Mouse (Mus musculus): Measurements from ENCODE around the gene Cdkl3.
"Not testable (repeated sequence)": the region's sequence is repeated elsewhere in the genome, so short reads cannot be mapped to it uniquely, and the experiment has no call there.

The Cdkl3 gene

DNA sequence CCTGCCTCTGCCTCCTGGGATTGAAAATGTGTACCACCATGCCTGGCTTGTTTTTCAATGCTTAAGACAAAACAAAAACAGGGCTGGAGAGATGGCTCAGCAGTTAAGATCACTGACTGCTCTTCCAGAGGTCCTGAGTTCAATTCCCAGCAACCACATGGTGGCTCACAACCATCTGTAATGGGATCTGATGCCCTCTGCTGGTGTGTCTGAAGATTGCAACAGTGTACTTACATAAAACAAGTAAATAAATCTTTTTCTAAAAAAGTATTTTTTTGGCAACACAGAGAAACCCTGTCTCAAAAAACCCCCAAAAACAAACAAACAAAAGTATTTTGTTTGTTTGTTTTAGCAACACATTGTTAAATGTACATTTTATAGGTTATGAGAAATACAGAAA, 116.4 kb downstream of the Cdkl3 start:
- not testable (repeated sequence) for DNase-seq (ENCODE audit: low spot score)

DNA sequence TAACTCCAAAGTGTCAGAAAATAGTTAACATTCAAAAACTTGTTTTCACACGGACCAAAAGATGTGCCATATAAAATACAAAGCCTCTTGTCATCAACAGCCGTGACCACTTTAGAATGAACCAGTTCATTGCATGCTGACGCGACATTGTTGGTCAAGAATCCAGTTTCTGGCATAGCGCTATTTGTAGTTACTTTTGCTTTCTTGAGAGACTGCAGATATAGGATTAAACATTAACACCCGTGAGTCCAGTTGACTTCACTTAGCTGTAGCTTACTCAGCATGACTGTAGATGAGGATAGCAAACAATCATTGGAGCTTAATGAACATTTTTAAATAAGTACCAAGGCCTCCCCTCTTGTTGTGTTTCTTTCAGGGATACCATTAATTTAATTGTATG, 118.0 kb downstream of the Cdkl3 start:
- DNase-seq (ENCODE audit: low spot score): no peak

DNA sequence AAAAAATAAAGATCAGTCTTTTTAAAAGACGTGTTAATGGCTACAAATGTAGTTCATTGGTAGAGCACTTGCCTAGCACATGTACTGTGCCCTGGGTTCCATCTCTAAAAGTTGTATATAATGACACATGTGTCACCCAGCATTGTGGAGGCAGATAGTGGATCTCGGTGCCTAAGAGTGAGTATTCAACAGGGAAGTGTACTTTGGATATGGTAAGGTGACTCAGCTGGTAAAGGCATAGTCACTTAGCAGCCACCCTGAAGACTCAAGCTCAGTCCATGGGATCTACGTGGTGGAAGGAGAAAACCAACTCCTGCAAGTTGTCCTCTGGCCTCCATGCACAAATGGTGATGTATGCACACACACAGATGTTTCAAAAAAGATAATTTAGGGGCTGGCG, 120.4 kb downstream of the Cdkl3 start:
- no peak for DNase-seq (ENCODE audit: low spot score)

DNA sequence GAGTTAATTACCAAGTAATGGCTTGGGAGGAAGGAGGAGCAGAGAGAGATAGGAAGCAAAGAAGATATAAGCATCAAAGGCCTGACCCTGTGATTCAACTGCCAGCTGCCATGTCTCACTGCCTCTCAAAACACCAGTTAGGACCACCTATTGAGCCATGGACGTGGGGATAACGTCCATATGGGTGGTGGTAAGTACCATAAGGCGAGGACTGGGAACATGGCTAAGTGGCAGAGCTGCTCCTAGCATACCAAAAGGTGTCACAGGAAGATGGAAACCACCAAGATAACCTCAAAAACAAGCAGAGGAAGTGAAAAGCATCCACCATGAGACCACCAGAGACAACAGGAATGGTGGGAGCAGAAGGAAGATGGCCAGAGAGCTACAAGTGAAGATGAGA, 123.1 kb downstream of the Cdkl3 start:
- no peak for DNase-seq (ENCODE audit: low spot score)

DNA sequence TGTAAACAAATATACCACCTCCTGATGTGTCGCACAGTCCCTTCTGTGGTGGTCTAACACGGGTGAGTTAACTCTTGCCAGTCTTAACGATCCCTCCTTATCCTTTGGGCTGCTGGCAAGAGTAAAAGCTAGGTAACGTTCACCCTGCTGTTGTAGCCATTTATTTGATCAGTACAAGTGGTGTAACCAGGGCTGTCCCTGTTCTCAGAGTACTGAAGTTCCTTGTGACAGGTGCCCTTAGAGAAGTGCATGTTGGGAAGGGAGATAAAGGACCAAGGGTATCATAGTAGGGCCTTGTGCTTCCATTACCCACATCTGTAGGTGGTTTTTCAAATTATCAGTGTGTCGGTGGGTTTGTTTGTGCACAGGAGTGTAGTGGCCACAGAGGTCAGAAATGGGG, 123.7 kb downstream of the Cdkl3 start:
- no peak for DNase-seq (ENCODE audit: low spot score)

DNA sequence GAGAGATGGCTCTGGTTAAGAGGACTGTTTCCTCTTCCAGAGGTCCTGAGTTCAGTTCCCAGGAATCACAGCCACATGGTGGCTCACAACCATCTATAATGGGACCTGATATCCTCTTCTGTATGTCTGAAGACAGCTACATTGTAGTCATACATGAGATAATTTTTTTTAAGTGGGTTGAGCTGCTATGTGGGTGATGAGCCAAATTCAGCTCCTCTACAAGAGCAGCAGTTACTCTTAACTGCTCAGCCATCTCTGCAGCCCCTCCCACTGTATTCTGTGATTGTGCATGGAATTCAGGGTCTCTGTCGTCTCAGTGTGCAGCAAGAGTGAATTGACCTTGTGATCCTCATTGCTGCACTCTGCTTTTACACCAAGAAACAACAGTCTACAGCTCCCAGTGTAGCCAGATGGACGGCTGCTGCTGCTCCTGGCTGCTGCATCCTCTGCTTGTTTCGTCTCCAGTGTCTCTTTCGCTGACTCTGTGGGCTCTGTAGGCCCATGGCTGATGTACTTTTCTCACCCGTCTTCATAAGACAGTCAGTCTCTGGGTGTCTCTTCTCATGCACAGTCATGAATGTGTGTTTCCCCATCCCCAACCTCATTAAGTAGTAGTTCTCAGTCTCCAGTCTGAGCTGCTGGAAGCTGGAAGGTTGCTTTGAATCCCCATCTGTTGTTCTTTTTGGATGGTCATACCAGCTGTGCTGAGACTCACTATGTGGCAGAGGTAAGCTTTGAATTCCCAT, 124.5 kb downstream of the Cdkl3 start:
- no peak for DNase-seq (ENCODE audit: low spot score)

DNA sequence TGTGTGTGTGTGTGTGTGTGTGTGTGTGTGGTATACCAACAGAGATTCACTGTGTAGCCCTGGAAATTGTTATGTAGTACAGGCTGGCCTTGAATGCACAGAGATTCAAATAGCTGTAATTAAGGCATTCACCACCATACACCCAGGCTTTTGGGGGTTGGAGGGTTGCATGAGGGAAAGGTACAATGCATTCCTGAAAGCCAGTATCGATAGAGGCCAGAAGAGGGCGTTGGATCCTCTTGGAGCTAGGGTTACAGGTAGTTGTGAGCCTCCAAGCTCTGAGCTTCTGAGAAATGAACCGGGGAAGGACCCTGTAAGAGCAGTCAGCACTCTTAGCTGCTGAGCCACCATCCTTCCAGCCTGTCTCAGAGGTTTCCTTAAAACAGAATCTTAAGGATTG, 125.2 kb downstream of the Cdkl3 start:
- no peak for DNase-seq (ENCODE audit: low spot score)

DNA sequence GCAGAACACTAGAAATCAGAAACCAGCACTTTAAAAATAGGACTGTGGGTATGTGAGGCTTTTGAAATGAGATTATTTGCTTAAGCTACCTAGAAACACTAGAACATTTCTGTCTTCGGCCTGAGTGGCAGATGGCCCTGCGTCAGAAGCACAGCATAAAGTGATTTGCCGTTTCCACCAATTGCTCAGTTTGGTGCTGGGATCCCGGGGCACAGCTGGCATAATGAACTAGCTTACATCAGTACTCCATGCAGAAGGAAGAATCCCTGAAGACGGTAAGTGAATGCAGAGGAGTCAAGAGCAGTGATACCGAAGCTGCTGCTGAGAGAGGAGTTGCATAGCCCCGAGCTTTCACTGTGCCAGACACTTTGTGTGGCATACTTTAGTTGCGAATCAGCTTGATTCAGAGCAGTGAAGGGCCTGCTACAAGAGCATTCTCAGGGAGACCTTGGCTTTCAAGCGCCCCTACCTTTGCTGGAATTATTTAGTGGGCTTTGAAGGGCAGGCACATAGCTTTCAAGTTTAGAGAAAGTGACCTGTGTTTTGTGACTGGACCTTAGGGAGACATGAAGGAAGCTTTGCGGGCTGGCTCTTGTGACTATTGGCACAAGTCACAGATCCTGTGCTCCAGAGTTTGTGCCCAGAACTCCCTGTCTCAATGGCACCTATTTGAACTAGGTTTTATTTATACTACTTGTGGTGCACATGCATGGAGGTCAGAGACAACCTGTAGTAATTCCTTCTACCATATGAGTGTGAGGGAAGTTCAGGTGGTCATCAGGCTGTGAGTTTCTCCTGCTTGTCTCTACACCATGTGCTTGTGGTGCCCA, 125.8 kb downstream of the Cdkl3 start:
- DNase-seq (ENCODE audit: low spot score): peak; percentile 36

DNA sequence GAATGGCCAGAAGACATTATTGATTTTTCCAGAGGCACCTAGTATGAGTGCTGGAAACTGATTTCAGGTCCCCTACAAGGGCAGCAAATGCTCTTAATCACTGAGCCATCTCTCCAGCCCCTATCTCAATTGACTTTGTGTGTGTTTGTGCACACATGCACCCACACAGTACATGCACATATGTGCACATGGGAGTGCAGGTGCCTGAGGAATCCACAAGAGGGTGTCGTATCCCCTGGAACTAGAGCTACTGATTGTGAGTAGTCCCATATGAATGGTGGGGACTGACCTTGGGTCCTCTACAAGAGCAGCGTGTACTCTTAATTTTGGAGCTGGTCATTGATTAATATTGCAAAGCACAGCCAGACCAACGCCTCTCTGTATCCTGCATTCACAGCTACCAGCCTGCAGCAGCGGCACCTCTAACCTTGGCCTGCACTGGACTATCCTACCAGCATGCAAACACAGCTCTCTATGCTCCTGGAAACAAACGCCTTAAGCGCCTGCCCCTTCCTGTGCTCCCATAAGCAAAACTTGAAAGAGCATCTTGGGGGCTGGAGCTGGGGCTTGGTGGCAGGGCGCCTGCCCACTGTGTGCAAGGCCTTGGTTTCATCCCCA, 126.5 kb downstream of the Cdkl3 start:
- no peak for DNase-seq (ENCODE audit: low spot score)
